Mouse (Mus musculus) ES-Bruce4 (cell line): ENCODE measurements around the gene Ccdc85a.

Experiments
- CTCF ChIP-seq: IDR thresholded peaks from one replicate; pipeline ENCODE4 v1.8.1; 2011; ENCODE audit warnings: low read depth, low read length
- EP300 ChIP-seq: IDR thresholded peaks from 2 replicates; pipeline ENCODE4 v1.6.1; 2011; ENCODE audit warnings: low read depth, low read length; ENCODE audit not compliant: insufficient read depth
- POLR2A ChIP-seq: IDR thresholded peaks from one replicate; pipeline ENCODE4 v1.8.1; 2011; ENCODE audit warnings: low read length; ENCODE audit not compliant: insufficient read depth

- TF ChIP-seq POLR2A (no peak), EP300 (no peak), CTCF (no peak)
Observed at GRCm38 (mm10) chr11:28630771-28631170, 46.6 kb upstream of the Ccdc85a start.
